Comparison of ENCODE assay signal across 11 mouse cellular contexts in the genomic region with DNA sequence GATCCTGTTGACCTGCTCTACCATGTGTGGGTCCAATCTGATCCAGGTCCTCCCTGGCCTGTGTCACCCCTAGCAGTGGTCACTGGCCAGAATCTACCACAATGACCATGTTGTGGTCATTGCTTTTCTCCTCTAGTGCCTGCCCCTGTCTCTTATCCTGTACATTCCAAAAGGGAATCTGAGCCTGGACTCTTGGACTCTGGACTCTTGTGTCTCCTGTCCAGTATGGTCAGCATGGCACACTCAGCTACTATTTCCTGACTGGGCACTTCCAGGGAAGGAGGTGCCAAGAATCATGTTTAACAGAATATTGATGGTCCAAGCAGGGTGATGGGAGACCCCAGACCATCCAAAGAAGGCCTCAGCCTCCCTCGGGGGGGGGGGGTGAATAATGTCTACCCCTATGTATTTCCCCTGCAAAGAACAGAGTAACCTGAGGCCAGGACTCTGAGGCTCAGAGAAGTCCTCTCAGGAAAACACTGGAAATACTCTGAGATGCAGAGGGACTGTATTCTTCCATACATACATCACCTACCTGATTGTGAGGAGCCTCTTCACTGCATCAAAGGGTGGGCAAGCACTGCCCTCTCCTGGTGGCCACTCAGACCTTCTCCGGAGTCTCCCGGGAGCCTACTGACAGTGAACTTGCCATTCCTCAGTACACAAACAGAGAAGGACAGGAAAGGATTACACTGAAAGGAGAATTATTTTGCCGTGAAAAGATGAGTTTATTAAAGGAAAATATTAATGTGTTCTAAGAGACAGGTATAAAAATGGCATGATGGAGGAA. TPM values are rescaled to one million over a fixed set of nuclear protein-coding genes. Genes with fewer than 3 reads are reported as not detected.
A peak's percentile ranks its signal among the peaks of the same experiment; 100 is the strongest.
DNase-seq lines count a peak whose midpoint lies in the region; TF ChIP-seq lines count a peak whose summit lies in the region.
"Had no signal": no experiment of that assay in that cellular context is flagged by ENCODE, and none has a peak within 500 bp of the region (broad histone marks: within the 10 kb centered on the region; RNA-seq: fewer than 3 reads in every experiment).

No protein-coding gene starts in this region.

- TF ChIP-seq CTCF in thymus, adult 2 months (IDR thresholded peaks at IDR 0.05; ENCODE audit: borderline replicate concordance, control insufficient read depth, extremely low read depth, insufficient read depth, low read length, poor library complexity) = no peak

- no peaks in the 10 kb centered on the region for H3K4me1 ChIP-seq in thymus, adult 2 months (replicated peaks; ENCODE audit: control insufficient read depth, insufficient read depth, low read length)
- H3K4me1 ChIP-seq: hindbrain, embryonic 15.5 days had no signal

- no peak for TF ChIP-seq POLR2A in thymus, adult 2 months (IDR thresholded peaks at IDR 0.05; ENCODE audit: control insufficient read depth, extremely low read depth, insufficient read depth, low read length, poor library complexity)

- H3K4me3 ChIP-seq in thymus, adult 2 months (ENCODE audit: control insufficient read depth, insufficient read depth, low read length) = no peak overlapping the region
- H3K4me3 ChIP-seq: hindbrain, embryonic 15.5 days had no signal

- H3K36me3 ChIP-seq in thymus, adult 2 months (ENCODE audit: control insufficient read depth, insufficient read depth, low read length) = no peaks in the 10 kb centered on the region
- H3K36me3 ChIP-seq: hindbrain, embryonic 15.5 days had no signal

- peak; percentile 8 to 42 for DNase-seq in heart, postnatal 14 days
- DNase-seq in heart, adult 8-10 months (ENCODE audit: low spot score) = no peak
- DNase-seq in right cerebral cortex, adult 18-20 months = peak; percentile 19
- DNase-seq in right cerebral cortex, postnatal 36 days (ENCODE audit: low spot score in 2 of 2) = no peak
- DNase-seq in kidney, postnatal 25 days = peak; percentile 56 to 63
- DNase-seq in telencephalon, adult 2 months (ENCODE audit: low read depth, low spot score) = peak; percentile 9
- DNase-seq in thymus, adult 2 months = no peak
- DNase-seq in gastrocnemius, postnatal 25 days = no peak
- DNase-seq: lung, adult 2 months had no signal

- 64% methylated on average over 4 of the region's 4 CpGs for WGBS in thymus, adult 2 months

- no peaks in the 10 kb centered on the region for H3K27me3 ChIP-seq in thymus, adult 2 months (ENCODE audit: control insufficient read depth, insufficient read depth, low read length)
- H3K27me3 ChIP-seq: hindbrain, embryonic 15.5 days had no signal

- H3K27ac ChIP-seq in thymus, adult 2 months (ENCODE audit: control insufficient read depth, insufficient read depth, low read length) = no peak overlapping the region
- H3K27ac ChIP-seq: hindbrain, embryonic 15.5 days had no signal

- intact Hi-C loops in heart, postnatal 14 days (cut with DNase I) = no loop called here

RNA-seq across cellular contexts. Expression of a gene that starts 1.4 kb away (rescaled TPM):
- total RNA-seq in heart, postnatal 14 days (2021) = not detected
- not detected for total RNA-seq in heart, adult 8-10 months (2022)
- not detected in 2 replicates for polyA plus RNA-seq in thymus, adult 2 months (2012; rRNA removed)
- not detected for total RNA-seq in gastrocnemius, postnatal 25 days (2021)
- polyA plus RNA-seq: embryonic facial prominence, embryonic 11.5 days; hindbrain, embryonic 15.5 days; lung, adult 2 months had no signal

RNA-seq across cellular contexts. Expression of a gene that starts 10.0 kb away (rescaled TPM):
- total RNA-seq in heart, postnatal 14 days (2021) = not detected
- total RNA-seq in heart, adult 8-10 months (2022) = not detected
- polyA plus RNA-seq in thymus, adult 2 months (2012; rRNA removed) = not detected in 2 replicates
- not detected for total RNA-seq in gastrocnemius, postnatal 25 days (2021)
- polyA plus RNA-seq: embryonic facial prominence, embryonic 11.5 days; hindbrain, embryonic 15.5 days; lung, adult 2 months had no signal

RNA-seq across cellular contexts. Expression of a gene that starts 13.9 kb away (rescaled TPM):
- total RNA-seq in heart, postnatal 14 days (2021) = not detected
- not detected for total RNA-seq in heart, adult 8-10 months (2022)
- not detected in 2 replicates for polyA plus RNA-seq in thymus, adult 2 months (2012; rRNA removed)
- total RNA-seq in gastrocnemius, postnatal 25 days (2021) = not detected
- polyA plus RNA-seq: embryonic facial prominence, embryonic 11.5 days; hindbrain, embryonic 15.5 days; lung, adult 2 months had no signal

RNA-seq across cellular contexts. Expression of a gene that starts 22.5 kb away (rescaled TPM):
- total RNA-seq in heart, postnatal 14 days (2021) = not detected
- not detected for total RNA-seq in heart, adult 8-10 months (2022)
- polyA plus RNA-seq in thymus, adult 2 months (2012; rRNA removed) = not detected in 2 replicates
- total RNA-seq in gastrocnemius, postnatal 25 days (2021) = not detected
- polyA plus RNA-seq: embryonic facial prominence, embryonic 11.5 days; hindbrain, embryonic 15.5 days; lung, adult 2 months had no signal

RNA-seq across cellular contexts. Expression of a gene that starts 31.1 kb away (rescaled TPM):
- not detected for total RNA-seq in heart, postnatal 14 days (2021)
- total RNA-seq in heart, adult 8-10 months (2022) = not detected
- not detected in 2 replicates for polyA plus RNA-seq in thymus, adult 2 months (2012; rRNA removed)
- total RNA-seq in gastrocnemius, postnatal 25 days (2021) = not detected
- polyA plus RNA-seq: embryonic facial prominence, embryonic 11.5 days; lung, adult 2 months had no signal

Comparison
In these comparisons a context has a peak if more than half of its experiments do, and no peak if none do; other contexts are left out.
1. DNase-seq: peak in heart, postnatal 14 days (2 of 2), right cerebral cortex, adult 18-20 months (single experiment), kidney, postnatal 25 days (2 of 2) and telencephalon, adult 2 months (single experiment); none in heart, adult 8-10 months (single experiment), right cerebral cortex, postnatal 36 days (0 of 2), thymus, adult 2 months (single experiment) and gastrocnemius, postnatal 25 days (single experiment).